Mouse (Mus musculus) adrenal gland, adult 18-20 months (tissue): ENCODE results near the gene Hpn. TPM values are rescaled to one million over a fixed set of nuclear protein-coding genes. Genes with fewer than 3 reads are reported as not detected.

ENCODE experiments used
- DNase-seq, 2 experiments: peaks; one replicate each; pipeline ENCODE4 v3.0.0; 2021 to 2022; ENCODE audit warnings: low spot score in 2 of 2
- total RNA-seq, 2 experiments: library from RNA; stranded (reverse); gene quantifications; 1 replicate in 1 of 2; 2 replicates in 1 of 2; pipeline ENCODE4 v1.2.3; 2021

Hpn gene
- total RNA-seq, 2 experiments from 2014 or later = 1.2 to 1.4 TPM

- DNase-seq = no peak
Measured at GRCm38 (mm10) chr7:31144886-31145285, 29.8 kb upstream of the Hpn start.

- DNase-seq = no peak
Measured at GRCm38 (mm10) chr7:31140941-31141340, 25.9 kb upstream of the Hpn start.

- DNase-seq = no peak
Measured at GRCm38 (mm10) chr7:31140302-31140701, 25.2 kb upstream of the Hpn start.

GRCm38 (mm10) chr7:31139765-31140164 is 24.7 kb upstream of the Hpn start:
- DNase-seq = peak; percentile 62 to 64

GRCm38 (mm10) chr7:31135717-31136116 is 20.6 kb upstream of the Hpn start:
- DNase-seq = no peak

GRCm38 (mm10) chr7:31131866-31132265 is 16.8 kb upstream of the Hpn start:
- DNase-seq = no peak

- no peak for DNase-seq
Measured at GRCm38 (mm10) chr7:31130841-31131240, 15.8 kb upstream of the Hpn start.

GRCm38 (mm10) chr7:31130197-31130596 is 15.1 kb upstream of the Hpn start:
- no peak for DNase-seq

GRCm38 (mm10) chr7:31128157-31128705 is 13.1 kb upstream of the Hpn start:
- no peak for DNase-seq

GRCm38 (mm10) chr7:31126851-31127724 is 12.0 kb upstream of the Hpn start, which contains the start of gene Scn1b:
Gene Scn1b (minus strand): TSS chr7:31127003.
- peak; percentile 66 to 73 for DNase-seq

- DNase-seq = no peak
Measured at GRCm38 (mm10) chr7:31126211-31126751, 11.2 kb upstream of the Hpn start.

- DNase-seq = no peak
Measured at GRCm38 (mm10) chr7:31125116-31125515, 10.0 kb upstream of the Hpn start.

- no peak for DNase-seq
Measured at GRCm38 (mm10) chr7:31124381-31124780, 9.3 kb upstream of the Hpn start.

GRCm38 (mm10) chr7:31123697-31124096 is 8.6 kb upstream of the Hpn start:
- no peak for DNase-seq

GRCm38 (mm10) chr7:31122641-31123631 is 7.8 kb upstream of the Hpn start:
- no peak for DNase-seq

- no peak for DNase-seq
Measured at GRCm38 (mm10) chr7:31119556-31119955, 4.5 kb upstream of the Hpn start.

GRCm38 (mm10) chr7:31118486-31118885 is 3.4 kb upstream of the Hpn start:
- no peak for DNase-seq

GRCm38 (mm10) chr7:31117465-31117864 is 2.4 kb upstream of the Hpn start:
- DNase-seq = no peak

GRCm38 (mm10) chr7:31116721-31117145 is 1.6 kb upstream of the Hpn start:
- no peak for DNase-seq

GRCm38 (mm10) chr7:31115587-31116043 is 525 bp upstream of the Hpn start:
- no peak for DNase-seq

GRCm38 (mm10) chr7:31114646-31115045 is 444 bp downstream of the Hpn start:
- DNase-seq = no peak
